Mouse (Mus musculus) left cerebral cortex, adult 18-20 months (tissue): Measurements from ENCODE around the gene Nup98. TPM values are rescaled to one million over a fixed set of nuclear protein-coding genes. Genes with fewer than 3 reads are reported as not detected.
A peak's percentile ranks its signal among the peaks of the same experiment; 100 is the strongest.

ENCODE experiments used
- DNase-seq, 2 experiments: peaks; one replicate each; pipeline ENCODE4 v3.0.0; 2021 to 2022; ENCODE audit warnings: low spot score in 2 of 2, mixed read lengths in 1 of 2
- total RNA-seq, 2 experiments: library from RNA; stranded (reverse); gene quantifications; 2 replicates each; pipeline ENCODE4 v1.2.3; 2021

The Nup98 gene
- total RNA-seq, 2 experiments from 2014 or later: 43.3 to 45.6 TPM

GRCm38 (mm10) chr7:102137464-102137863, 72.5 kb downstream of the Nup98 start:
- DNase-seq: peak in 1 of 2 experiments; percentile 12

GRCm38 (mm10) chr7:102132395-102132794, 77.6 kb downstream of the Nup98 start:
- no peak for DNase-seq

DNA sequence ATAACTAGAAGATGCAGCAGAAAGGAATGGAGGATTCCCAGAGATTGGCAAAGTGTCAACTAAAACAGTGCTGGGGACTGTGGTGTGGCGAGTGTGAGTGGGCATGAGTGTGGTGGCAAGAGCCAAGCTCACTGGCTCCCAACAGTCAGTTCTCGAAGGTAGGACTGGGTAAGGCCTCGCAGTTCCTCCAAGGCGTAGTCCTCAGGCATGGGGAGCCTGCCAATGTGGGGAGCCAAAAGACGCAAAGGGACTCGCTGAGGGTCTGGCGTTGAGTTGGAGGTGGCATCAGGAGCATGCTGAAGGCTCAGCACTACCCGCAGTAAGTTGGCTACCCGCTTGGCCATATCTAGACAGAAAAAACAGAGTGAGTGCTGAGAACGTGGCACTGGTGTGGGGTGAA, 89.7 kb downstream of the Nup98 start:
- no peak for DNase-seq

DNA sequence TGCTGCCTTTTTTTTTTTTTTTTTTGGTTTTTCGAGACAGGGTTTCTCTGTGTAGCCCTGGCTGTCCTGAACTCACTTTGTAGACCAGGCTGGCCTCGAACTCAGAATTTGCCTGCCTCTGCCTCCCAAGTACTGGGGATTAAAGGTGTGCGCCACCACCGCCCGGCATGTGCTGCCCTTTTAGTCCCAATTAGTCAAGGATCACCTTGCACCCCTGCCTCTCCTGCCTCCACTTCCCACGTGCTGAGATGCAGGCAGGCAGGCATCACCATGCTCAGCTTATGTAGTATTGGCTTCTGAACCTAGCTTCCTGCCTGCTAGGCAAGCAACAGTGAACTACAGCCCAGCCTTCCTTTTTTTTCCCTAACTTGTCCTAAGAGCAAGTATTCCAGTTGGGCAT, 92.6 kb downstream of the Nup98 start:
- DNase-seq: no peak

- DNase-seq: no peak
Measured at GRCm38 (mm10) chr7:102116579-102117331, 93.2 kb downstream of the Nup98 start, which contains the start of gene Chrna10. Gene Chrna10 (minus strand): TSS chr7:102116828.

DNA sequence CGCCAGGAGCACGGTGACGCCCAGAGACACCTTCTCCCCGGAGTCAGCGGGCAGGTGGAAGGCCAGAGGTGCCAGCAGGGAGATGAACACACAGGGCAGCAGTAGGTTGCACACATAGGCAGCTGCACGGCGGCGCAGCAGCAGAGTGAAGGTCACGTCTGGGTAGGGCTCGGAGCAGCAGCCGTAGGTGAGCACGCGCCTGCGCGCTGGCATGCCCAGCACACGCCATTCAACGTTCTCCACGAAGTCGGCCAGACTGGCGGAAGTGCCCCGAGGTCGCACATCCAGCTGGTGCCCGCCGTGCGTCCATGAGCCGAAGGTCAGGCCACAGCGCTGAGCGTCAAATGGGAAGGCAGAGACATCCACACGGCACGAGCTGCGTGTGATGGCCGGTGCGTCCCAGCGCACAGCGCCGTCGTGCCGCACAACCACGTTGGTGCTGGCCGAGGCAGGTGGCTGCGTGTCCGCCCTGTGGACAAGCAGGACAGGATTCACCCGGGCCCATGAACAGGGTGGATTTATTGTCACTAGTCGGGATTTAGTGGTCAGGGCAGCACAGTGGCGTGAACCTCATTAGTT, 96.7 kb downstream of the Nup98 start:
- DNase-seq: no peak

DNA sequence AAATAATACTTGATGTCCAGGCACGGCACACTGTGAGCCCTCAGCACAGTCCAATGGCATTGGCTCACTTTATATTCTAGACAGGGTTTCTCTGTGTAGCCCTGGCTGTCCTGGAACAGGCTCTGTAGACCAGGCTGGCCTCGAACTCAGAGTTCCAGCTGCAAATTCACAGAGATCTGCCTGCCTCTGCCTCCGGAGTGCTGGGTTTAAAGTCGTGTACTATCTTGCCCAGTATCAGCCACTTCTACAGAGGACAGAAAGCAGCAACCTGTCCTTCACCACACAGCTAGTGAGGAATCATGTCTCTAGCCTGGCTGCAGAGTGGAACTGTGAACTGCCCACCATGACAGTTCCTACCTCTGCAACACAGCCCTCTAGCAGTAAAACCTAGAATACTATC, 100.2 kb downstream of the Nup98 start:
- no peak for DNase-seq

DNA sequence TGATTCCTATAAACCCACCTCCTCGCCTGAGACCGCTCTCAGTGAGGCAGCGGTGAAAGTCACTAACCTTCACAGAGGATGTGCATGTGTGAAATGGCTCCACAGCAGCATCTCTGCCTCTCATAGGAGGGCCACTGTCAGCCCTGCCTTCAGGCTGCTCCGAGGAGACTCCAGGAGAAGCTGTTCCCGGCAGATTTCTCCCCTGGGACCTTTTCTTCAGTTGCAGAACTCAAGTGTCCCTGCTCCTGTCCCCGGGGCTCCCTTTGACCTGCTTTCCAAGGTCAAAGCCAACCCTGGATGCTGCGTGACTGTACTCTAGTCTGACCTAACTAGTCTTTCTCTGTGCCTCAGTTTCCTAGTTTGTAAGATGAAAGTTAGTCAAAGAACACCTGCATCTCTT, 100.8 kb downstream of the Nup98 start, which contains the start of gene Art5:
TSS of gene Art5 (minus strand) at position 319 of the 400 bp plus-strand sequence.
- no peak for DNase-seq

DNA sequence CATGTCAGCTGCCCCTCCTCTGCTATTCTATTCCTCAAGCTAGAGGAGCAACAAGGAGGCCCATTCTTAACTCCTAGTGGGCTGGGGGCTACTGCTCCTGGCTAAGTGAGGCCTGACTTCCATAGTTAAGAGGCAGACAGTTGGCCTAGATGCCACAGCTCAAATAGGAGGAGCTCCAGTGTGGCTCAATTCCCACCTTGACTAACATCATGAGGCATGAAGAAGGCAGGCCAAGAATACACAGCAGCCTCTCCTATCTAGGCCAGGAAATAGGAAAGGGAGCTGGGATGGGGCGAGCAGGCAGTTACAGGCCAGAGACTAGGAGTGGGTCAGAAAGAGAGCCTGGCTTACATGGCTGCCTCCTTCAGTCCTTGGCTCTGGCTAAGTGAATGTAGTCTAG, 101.8 kb downstream of the Nup98 start:
- no peak for DNase-seq

DNA sequence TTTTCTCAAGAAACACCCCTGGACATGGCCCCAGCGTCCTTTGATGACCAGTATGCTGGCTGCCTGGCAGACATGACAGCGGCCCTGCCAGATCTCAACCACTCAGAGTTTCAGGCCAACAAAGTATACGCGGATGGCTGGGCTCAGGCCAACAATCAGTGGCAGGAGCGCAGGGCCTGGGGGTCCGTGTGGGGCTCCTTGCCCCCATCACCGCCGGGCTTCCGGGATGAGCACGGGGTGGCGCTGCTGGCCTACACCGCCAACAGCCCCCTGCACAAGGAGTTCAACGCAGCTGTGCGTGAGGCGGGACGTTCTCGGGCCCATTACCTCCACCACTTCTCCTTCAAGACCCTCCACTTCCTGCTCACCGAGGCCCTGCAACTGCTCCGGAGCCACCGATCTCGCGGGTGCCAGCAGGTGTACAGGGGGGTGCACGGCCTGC, 103.3 kb downstream of the Nup98 start:
- DNase-seq: no peak

- DNase-seq: no peak
Measured at GRCm38 (mm10) chr7:102104126-102104525, 105.8 kb downstream of the Nup98 start.

GRCm38 (mm10) chr7:102103555-102103954, 106.4 kb downstream of the Nup98 start:
- no peak for DNase-seq

DNA sequence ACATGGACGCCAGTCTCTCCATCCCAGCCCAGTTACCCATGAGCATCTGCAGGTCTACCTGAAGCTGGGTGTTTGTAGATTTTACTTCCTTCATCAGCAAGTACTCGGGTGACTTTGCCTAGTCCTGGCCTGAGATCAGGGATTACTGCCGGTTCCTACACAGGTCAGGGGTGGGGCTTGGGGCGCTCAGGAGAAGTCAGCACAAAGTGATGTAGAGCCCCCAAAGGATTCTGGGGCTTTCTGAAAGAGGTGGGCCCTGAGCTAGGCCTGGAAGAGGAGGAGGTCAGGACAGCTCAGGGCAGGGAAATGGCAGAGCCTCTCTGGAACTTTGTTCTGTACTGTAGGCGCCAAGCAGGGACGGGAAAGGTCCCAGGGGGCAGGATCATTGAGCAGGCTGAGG, 107.3 kb downstream of the Nup98 start:
- no peak for DNase-seq

- DNase-seq: no peak
Measured at GRCm38 (mm10) chr7:102102241-102102640, 107.7 kb downstream of the Nup98 start.

DNA sequence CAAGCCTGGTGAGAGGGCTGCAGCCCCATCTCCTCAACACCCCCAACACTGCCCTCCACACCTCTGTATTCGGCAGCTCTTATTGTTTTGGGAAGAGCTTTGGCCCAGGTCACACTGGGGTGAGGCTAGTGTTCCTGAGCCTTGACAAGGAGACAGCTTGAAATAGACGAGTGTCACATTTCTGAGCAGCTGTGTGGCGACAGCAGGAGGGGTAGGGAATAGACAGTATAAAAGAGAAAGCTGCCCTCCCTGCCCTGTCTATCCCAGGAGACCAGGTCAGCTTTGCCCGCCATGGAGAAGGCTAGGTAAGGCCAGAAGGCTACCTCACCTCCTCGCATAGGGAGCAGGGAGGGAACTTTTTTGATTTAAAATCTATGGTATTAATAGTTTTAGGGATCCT, 108.5 kb downstream of the Nup98 start, which contains the start of gene Art1:
TSS of gene Art1 (plus strand) at position 257 of the 400 bp plus-strand sequence.
- DNase-seq: no peak

DNA sequence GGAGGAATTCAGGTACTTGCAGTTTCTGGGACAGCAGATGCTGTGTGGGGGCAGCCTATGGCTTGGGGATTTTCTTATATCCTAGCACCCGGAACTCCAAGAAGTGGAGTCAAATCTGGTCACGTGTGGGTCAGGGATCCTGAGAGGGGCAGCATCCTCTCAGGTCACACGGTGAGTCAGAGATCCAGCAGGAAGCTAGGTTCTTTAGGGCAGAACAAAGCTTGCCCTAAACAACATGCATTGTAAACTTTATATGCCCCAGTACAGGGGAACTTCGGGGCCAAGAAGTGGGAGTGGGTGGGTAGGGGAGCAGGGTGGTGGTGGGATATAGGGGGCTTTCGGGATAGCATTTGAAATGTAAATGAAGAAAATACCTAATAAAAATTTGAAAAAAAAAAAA, 109.1 kb downstream of the Nup98 start:
- no peak for DNase-seq

GRCm38 (mm10) chr7:102099760-102100661, 110.0 kb downstream of the Nup98 start:
- DNase-seq: no peak

DNA sequence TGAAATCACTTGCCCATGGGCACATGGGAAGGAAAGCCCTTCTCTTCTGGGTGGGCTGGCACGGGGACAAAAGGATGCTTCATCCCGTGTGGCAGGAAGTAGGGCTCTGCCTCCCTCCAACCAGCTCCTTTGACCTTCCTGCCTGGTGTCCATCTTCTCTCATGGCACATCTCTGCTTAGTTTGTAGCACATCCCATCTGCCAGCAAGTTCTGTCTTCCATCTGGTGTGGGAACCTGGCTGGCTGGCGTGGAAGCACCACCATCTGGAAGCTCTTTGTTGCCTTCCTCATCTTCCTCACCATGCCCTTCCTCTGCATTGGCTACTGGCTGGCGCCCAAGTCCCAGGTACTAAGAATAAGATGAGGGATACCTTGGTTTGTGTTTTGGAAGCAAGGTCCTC, 122.6 kb downstream of the Nup98 start:
- peak; percentile 28 to 44 for DNase-seq

GRCm38 (mm10) chr7:102084041-102084696, 125.8 kb downstream of the Nup98 start:
- DNase-seq: no peak

- DNase-seq: no peak
Measured at GRCm38 (mm10) chr7:102082816-102083215, 127.2 kb downstream of the Nup98 start, which contains the start of gene Trpc2. Gene Trpc2 (plus strand): TSS chr7:102083116.

- DNase-seq: no peak
Measured at GRCm38 (mm10) chr7:102081784-102082183, 128.2 kb downstream of the Nup98 start.
